Mouse (Mus musculus) liver, postnatal 0 days (tissue): ENCODE measurements around the gene Camkmt. TPM values are rescaled to one million over a fixed set of nuclear protein-coding genes. Genes with fewer than 3 reads are reported as not detected.

Source experiments
- ATAC-seq: fragments of 200-750 bp; cut with Nextera tagmentation; 2 replicates; pipeline ENCODE4 v1.8.0; 2017; ENCODE audit warnings: mild to moderate bottlenecking, moderate library complexity
- DNase-seq: peaks from one replicate; pipeline ENCODE4 v3.0.0-alpha.2; 2016
- H3K27ac ChIP-seq: fragments of 300-500 bp; sonication (generic); 2 replicates; pipeline ENCODE4 v1.5.1; 2014; ENCODE audit warnings: antibody characterized with exemption, moderate library complexity, mild to moderate bottlenecking, low read depth
- H3K27me3 ChIP-seq: fragments of 300-500 bp; sonication (generic); 2 replicates; pipeline ENCODE4 v1.6.1; 2014; ENCODE audit warnings: low read length, control low read depth, mixed read lengths; ENCODE audit not compliant: insufficient read depth
- H3K36me3 ChIP-seq: fragments of 300-500 bp; sonication (generic); replicated peaks from 2 replicates; pipeline ENCODE4 v1.6.1; 2014; ENCODE audit warnings: mild to moderate bottlenecking, control low read depth, low read length, moderate library complexity, mixed read lengths; ENCODE audit not compliant: insufficient read depth
- H3K4me1 ChIP-seq: fragments of 300-500 bp; sonication (generic); 2 replicates; pipeline ENCODE4 v1.6.1; 2014; ENCODE audit warnings: antibody characterized with exemption, mild to moderate bottlenecking, control low read depth; ENCODE audit not compliant: insufficient read depth
- H3K4me2 ChIP-seq: fragments of 300-500 bp; sonication (generic); 2 replicates; pipeline ENCODE4 v1.6.1; 2014; ENCODE audit warnings: low read depth, mild to moderate bottlenecking, low read length, moderate library complexity, mixed read lengths
- H3K4me3 ChIP-seq: fragments of 300-500 bp; sonication (generic); 2 replicates; pipeline ENCODE4 v1.5.1; 2014; ENCODE audit warnings: low read depth, low read length
- H3K9ac ChIP-seq: fragments of 300-500 bp; sonication (generic); replicated peaks from 2 replicates; pipeline ENCODE4 v1.6.1; 2014; ENCODE audit warnings: mild to moderate bottlenecking, moderate library complexity
- H3K9me3 ChIP-seq: fragments of 300-500 bp; sonication (generic); 2 replicates; pipeline ENCODE4 v1.6.1; 2016; ENCODE audit warnings: mild to moderate bottlenecking, control low read depth, low read length, mixed read lengths
- CTCF ChIP-seq: sonication (generic); IDR thresholded peaks from 2 replicates; pipeline ENCODE4 v1.5.1; 2016; ENCODE audit warnings: antibody characterized with exemption, low read depth
- EP300 ChIP-seq: IDR thresholded peaks from 2 replicates; pipeline ENCODE4 v1.6.1; 2016; ENCODE audit warnings: antibody characterized with exemption, low read depth, mild to moderate bottlenecking
- WGBS: fragments of 180-500 bp; shearing (Covaris S2); extraction: QIAGEN DNeasy Blood & Tissue Kit; methylation state at CpG from one replicate; pipeline ENCODE4 v1.1.7; 2014; ENCODE audit not compliant: insufficient replicate concordance; 5-methylcytosine and 5-hydroxymethylcytosine counted together
- polyA plus RNA-seq: library from polyadenylated mRNA; unstranded; fragments of >200 nt; fragmentation: Nextera tagmentation; extraction: Ambion mirVana; gene quantifications from 2 replicates; pipeline ENCODE4 v1.2.1, GENCODE M21; 2015

Camkmt gene
- polyA plus RNA-seq, result 1.4 and 2.1 TPM in 2 replicates

DNA sequence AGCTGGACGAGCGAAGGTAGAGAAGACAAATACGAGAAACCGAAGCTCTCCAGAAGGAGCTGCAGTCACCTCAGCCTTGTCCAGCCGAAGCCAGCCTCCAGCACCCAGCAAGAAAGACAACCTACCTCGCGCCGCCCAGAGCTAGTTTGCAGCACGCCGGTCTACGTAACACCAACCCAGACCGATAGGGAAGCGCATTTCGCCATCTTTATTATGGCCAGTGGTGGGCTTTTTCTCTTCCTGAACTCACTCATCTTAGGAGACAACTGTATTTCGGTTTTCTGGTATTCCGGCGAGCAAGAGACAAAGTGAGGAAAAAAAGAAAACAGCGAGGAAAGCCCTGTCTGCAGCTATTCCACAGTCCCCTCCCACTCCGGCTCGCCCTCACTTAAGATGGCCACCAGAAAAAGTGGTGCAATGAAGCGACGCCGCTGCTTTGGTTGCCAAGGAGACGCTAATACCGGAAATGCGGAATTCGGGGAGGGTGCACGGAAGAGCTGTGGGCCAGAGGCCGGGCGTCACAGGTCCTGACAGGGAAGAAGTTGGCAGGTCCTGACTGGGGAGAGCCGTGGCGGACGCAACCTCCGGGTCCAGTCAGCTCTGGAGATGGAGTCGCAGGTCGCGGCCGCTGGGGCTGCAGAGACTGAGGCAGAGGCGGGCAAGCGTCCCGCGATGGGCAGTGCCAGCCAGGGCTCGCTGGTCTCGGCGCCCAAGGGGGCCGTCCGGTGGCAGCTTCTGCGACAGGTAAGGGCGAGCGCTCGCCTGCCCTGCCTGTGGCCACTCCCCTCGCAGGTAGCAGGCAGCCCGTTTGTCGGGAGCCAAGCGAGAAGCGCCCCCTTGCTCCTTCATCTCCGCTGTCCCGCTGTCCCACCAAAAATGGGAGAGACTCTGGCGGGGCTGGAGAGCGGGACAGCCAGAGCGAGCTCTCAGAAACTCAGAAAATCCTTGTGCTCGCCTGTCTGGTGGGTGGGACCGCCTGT lies at the start of gene Camkmt, which contains the start of gene Prepl:
TSS of gene Camkmt (plus strand) at position 433 of the 980 bp plus-strand sequence.
TSS of gene Prepl (minus strand) at position 122 of the 980 bp plus-strand sequence.
- DNase-seq, result peak; percentile 95
- peak; percentile 99 for ATAC-seq
- peak; percentile 8; the same call in 1 of the 2 replicates for TF ChIP-seq CTCF
- peak; percentile 95 for TF ChIP-seq EP300
- Histone ChIP-seq H3K9me3 (no peaks in the 10 kb centered on the region), H3K4me1 (peaks cover 17% of the 10 kb centered on the region), H3K4me3 (peak within 1 kb of the TSS; percentile 79), H3K9ac (peak within 1 kb of the TSS; percentile 81), H3K27me3 (no peaks in the 10 kb centered on the region), H3K27ac (peak within 1 kb of the TSS; percentile 71), H3K4me2 (peak within 1 kb of the TSS; percentile 94), H3K36me3 (no peaks in the 10 kb centered on the region)
- WGBS, result under 1% methylated on average over 62 of the region's 63 CpGs

DNA sequence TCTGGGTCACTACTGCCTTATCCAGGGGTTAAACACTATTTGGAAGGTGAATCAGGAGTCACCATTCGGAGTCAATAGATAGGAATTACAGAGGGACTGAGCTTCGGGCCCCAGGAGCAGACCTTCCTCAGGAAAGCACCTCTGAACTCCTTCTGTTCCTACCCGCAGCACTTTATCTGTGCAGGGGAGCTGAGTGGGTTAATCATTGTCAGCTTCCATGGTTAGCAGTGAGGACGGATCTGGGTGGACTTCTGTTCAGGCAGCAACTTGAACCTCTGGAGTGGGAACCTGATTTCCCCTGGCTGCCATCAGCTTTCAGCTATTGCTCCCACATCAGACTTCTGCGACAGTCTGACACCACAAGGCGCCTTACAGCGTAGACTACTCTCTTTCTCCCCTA lies 49.4 kb upstream of the Camkmt start:
- Histone ChIP-seq H3K9ac (no peak overlapping the region), H3K4me2 (peak overlapping the region; percentile 9; the same call in 1 of the 2 replicates)
- no peak for DNase-seq

DNA sequence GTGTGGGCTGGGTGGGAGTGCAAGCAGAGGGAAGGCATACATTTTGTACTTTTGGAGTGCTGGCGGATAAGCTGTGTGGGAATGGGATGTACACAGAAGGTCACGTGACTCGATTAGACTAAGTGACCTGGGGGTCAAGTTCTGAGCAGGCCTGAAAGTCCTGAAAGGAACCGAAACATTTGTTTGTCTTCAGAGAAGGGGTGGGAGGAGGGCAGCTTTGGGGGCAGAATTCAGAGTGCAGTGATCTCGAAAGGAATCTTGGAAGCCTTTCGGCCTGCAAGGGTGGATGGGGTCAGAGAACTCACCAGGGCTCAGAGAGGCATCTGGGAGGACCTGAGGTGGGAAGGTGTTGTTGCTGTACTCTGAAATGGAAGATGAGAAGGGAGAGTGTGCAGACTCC lies 47.9 kb upstream of the Camkmt start:
- Histone ChIP-seq H3K9me3 (no peaks in the 10 kb centered on the region), H3K4me3 (no peak overlapping the region), H3K4me1 (peaks cover 14% of the 10 kb centered on the region; the same call in 1 of the 2 replicates), H3K9ac (no peak overlapping the region), H3K36me3 (no peaks in the 10 kb centered on the region), H3K27ac (peak overlapping the region; percentile 66), H3K4me2 (no peak overlapping the region), H3K27me3 (no peaks in the 10 kb centered on the region)
- DNase-seq (no peak), ATAC-seq (no peak)
- TF ChIP-seq CTCF (no peak), EP300 (no peak)
- WGBS, result 63% methylated on average over 6 of the region's 6 CpGs

More for the DNA sequence above, 49.4 kb upstream of the Camkmt start:
- H3K27ac ChIP-seq, result peak overlapping the region; percentile 74
- no peaks in the 10 kb centered on the region for H3K36me3 ChIP-seq
- 59% methylated on average over 7 of the region's 7 CpGs for WGBS
- H3K9me3 ChIP-seq, result no peaks in the 10 kb centered on the region
- no peak for TF ChIP-seq CTCF
- TF ChIP-seq EP300, result no peak
- ATAC-seq, result no peak
- H3K27me3 ChIP-seq, result no peaks in the 10 kb centered on the region
- peaks cover 14% of the 10 kb centered on the region; the same call in 1 of the 2 replicates for H3K4me1 ChIP-seq
- no peak overlapping the region for H3K4me3 ChIP-seq

DNA sequence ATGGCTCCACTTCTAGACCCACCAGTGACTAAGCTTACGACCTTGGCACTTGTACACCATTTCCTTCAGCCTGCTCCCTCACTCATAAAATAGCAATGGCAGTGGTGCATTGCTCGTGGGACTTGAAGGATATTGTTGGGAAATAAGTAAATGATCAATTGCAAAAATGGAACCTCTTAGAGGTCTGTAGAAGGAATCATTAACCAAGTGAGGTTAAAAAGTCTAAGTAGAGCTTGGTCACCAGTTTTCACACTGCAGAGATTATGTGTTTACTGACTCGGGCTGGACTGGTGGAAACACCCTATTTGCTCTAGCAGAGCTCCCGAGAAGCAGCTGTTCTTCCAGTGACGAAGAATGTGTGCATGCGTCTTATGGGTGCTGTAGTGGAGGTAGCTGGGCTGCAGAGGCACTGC lies 46.9 kb upstream of the Camkmt start:
- ATAC-seq, result peak; percentile 7; the same call in 1 of the 2 replicates

DNA sequence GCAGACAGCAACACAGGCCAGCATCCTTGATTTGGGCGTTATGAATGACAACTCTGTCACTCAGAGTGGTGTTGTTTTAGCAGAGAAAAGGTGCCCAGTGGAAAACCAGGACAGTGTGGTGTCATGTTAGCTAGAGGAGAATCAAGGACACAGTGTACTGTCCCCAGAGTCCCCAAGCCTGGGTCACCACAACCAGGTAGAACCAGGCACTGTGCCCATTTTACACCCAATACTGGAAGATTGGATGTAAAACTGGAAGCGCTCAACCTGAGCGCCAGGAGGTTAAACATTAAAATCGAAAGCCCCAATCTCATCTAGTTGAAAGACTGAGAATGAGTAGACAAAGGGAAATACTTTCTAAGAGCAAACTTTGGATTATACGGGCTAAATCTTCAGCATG lies 45.9 kb upstream of the Camkmt start:
- peak; percentile 89 for ATAC-seq
- Histone ChIP-seq H3K36me3 (no peaks in the 10 kb centered on the region), H3K4me1 (peaks cover 14% of the 10 kb centered on the region; the same call in 1 of the 2 replicates), H3K4me2 (no peak overlapping the region), H3K4me3 (no peak overlapping the region), H3K27ac (peak overlapping the region; percentile 66), H3K9ac (no peak overlapping the region), H3K27me3 (no peaks in the 10 kb centered on the region), H3K9me3 (no peaks in the 10 kb centered on the region)
- 0 out of 2 replicates have a peak, but pooled peaks have one; percentile 15 for TF ChIP-seq EP300
- no peak for TF ChIP-seq CTCF
- 67% methylated on average over 5 of the region's 5 CpGs for WGBS
- DNase-seq, result no peak

More for the DNA sequence above, 46.9 kb upstream of the Camkmt start:
- Histone ChIP-seq H3K4me3 (no peak overlapping the region), H3K9ac (no peak overlapping the region), H3K27ac (peak overlapping the region; percentile 66), H3K4me2 (no peak overlapping the region), H3K9me3 (no peaks in the 10 kb centered on the region), H3K4me1 (peaks cover 14% of the 10 kb centered on the region; the same call in 1 of the 2 replicates), H3K27me3 (no peaks in the 10 kb centered on the region), H3K36me3 (no peaks in the 10 kb centered on the region)
- DNase-seq, result no peak
- TF ChIP-seq EP300 (no peak), CTCF (no peak)
- 43% methylated on average over 6 of the region's 6 CpGs for WGBS

DNA sequence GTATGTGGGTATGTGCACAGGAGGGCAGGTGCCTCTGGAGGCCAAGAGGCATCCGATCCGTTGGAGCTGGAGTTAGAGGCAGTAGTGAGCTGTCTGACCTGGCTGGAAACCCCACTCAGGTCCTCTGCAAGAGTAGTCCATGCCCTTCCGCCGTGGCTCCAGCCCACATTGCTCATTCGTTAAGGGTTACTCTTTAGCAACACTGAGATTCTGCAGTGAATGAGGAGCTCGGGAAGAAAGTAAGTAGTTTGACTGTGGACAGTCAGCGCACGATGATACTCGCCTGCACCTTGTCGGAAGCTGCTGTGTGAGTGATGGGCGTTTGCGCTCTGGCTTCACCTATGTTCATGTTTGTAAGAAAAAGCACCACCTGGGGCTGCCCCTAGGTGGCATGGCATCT lies 45.2 kb upstream of the Camkmt start:
- 76% methylated on average over 12 of the region's 12 CpGs for WGBS
- Histone ChIP-seq H3K9ac (no peak overlapping the region), H3K27me3 (no peaks in the 10 kb centered on the region), H3K4me2 (no peak overlapping the region), H3K4me3 (no peak overlapping the region), H3K27ac (peak overlapping the region; percentile 66; the same call in 1 of the 2 replicates), H3K4me1 (peaks cover 14% of the 10 kb centered on the region; the same call in 1 of the 2 replicates), H3K36me3 (no peaks in the 10 kb centered on the region), H3K9me3 (no peaks in the 10 kb centered on the region)
- ATAC-seq, result no peak
- no peak for DNase-seq
- TF ChIP-seq EP300 (no peak), CTCF (peak; percentile 19)
